Mouse (Mus musculus) lung, adult 2 months (tissue): ENCODE results near the gene Mfn2. TPM values are rescaled to one million over a fixed set of nuclear protein-coding genes. Genes with fewer than 3 reads are reported as not detected.
A peak's percentile ranks its signal among the peaks of the same experiment; 100 is the strongest.
"Not testable (repeated sequence)": the region's sequence is repeated elsewhere in the genome, so short reads cannot be mapped to it uniquely, and the experiment has no call there.

Experiments
- DNase-seq: peaks from one replicate; pipeline ENCODE4 v3.0.0; 2022
- H3K4me1 ChIP-seq: fragments of 200-500 bp; 2 replicates; pipeline ENCODE4 v1.6.1; 2011; ENCODE audit warnings: low read length; ENCODE audit not compliant: control insufficient read depth, insufficient read depth
- H3K4me3 ChIP-seq: fragments of 200-500 bp; replicated peaks from 2 replicates; pipeline ENCODE3; 2011; ENCODE audit warnings: low read depth, mild to moderate bottlenecking, control low read depth, low read length; ENCODE audit errors: extremely low read depth
- CTCF ChIP-seq: fragments of 200-500 bp; IDR thresholded peaks from 2 replicates; pipeline ENCODE4 v1.5.1; 2011; ENCODE audit warnings: mild to moderate bottlenecking, low read length, control low read depth; ENCODE audit not compliant: insufficient read depth
- POLR2A ChIP-seq: fragments of 200-500 bp; IDR thresholded peaks from 2 replicates; pipeline ENCODE4 v1.6.1; 2011; ENCODE audit warnings: low read depth, mild to moderate bottlenecking, control low read depth, low read length, borderline replicate concordance; ENCODE audit errors: extremely low read depth
- WGBS: fragments of 180-500 bp; shearing (Covaris S2); methylation state at CpG from one replicate; pipeline ENCODE4 v1.1.7; 2018; 5-methylcytosine and 5-hydroxymethylcytosine counted together
- polyA plus RNA-seq: library from polyadenylated mRNA; depleted of rRNA; stranded (reverse); fragments of >200 nt; gene quantifications from 2 replicates; pipeline ENCODE4 v1.2.3, GENCODE M21; 2012; rRNA removed

Mfn2 gene
- polyA plus RNA-seq, 1 experiment, result 52.2 TPM

GRCm38 (mm10) chr4:147848584-147848991 is 55.9 kb downstream of the Mfn2 start:
- WGBS, result 2% methylated on average over 4 of the region's 4 CpGs
- Histone ChIP-seq H3K4me3 (peak overlapping the region; percentile 94), H3K4me1 (peaks cover 4% of the 10 kb centered on the region; the same call in 1 of the 2 replicates)
- TF ChIP-seq CTCF, result no peak
- no peak for TF ChIP-seq POLR2A
- DNase-seq, result no peak

- TF ChIP-seq CTCF (no peak), POLR2A (no peak)
- WGBS, result 2% methylated on average over 23 of the region's 23 CpGs
- peak within 1 kb of the TSS; percentile 94 for H3K4me3 ChIP-seq
- H3K4me1 ChIP-seq, result peaks cover 4% of the 10 kb centered on the region; the same call in 1 of the 2 replicates
- peak; percentile 61 for DNase-seq
Observed at GRCm38 (mm10) chr4:147847614-147848583, 56.6 kb downstream of the Mfn2 start, which contains the start of gene Zfp933. Gene Zfp933, minus strand, starts transcription at chr4:147848366.

- Histone ChIP-seq H3K4me3 (no peak overlapping the region), H3K4me1 (no peaks in the 10 kb centered on the region)
- no peak for DNase-seq
- WGBS, result 98% methylated on average over 3 of the region's 3 CpGs
- TF ChIP-seq POLR2A, result no peak
- TF ChIP-seq CTCF, result no peak
Observed at GRCm38 (mm10) chr4:147842871-147843270, 61.6 kb downstream of the Mfn2 start.

GRCm38 (mm10) chr4:147839282-147839681 is 65.2 kb downstream of the Mfn2 start:
- not testable (repeated sequence) for H3K4me3 ChIP-seq, H3K4me1 ChIP-seq
- 99% methylated on average over 19 of the region's 26 CpGs for WGBS
- peak; percentile 14 for DNase-seq

- WGBS, result 97% methylated on average over 4 of the region's 4 CpGs
- no peak for DNase-seq
- Histone ChIP-seq H3K4me1 (no peaks in the 10 kb centered on the region), H3K4me3 (no peak overlapping the region)
- TF ChIP-seq CTCF (no peak), POLR2A (no peak)
Observed at GRCm38 (mm10) chr4:147824389-147824788, 80.1 kb downstream of the Mfn2 start.

Other genes with a start within 250 kb of the Mfn2 start
- gene Zfp534, start 202.2 kb downstream of the Mfn2 start, polyA plus RNA-seq, result not detected in 2 replicates
- gene Zfp984, start 94.9 kb downstream of the Mfn2 start, polyA plus RNA-seq, result 0.37 and 1.5 TPM in 2 replicates
- 0.67 and 1.1 TPM in 2 replicates for gene Zfp933, start 56.3 kb downstream of the Mfn2 start, polyA plus RNA-seq
- 45.1 and 70.3 TPM in 2 replicates for gene Miip, start 35.9 kb downstream of the Mfn2 start, polyA plus RNA-seq
- 0.84 and 1.9 TPM in 2 replicates for gene Fv1, start 35.7 kb downstream of the Mfn2 start, polyA plus RNA-seq
- 45.0 and 62.2 TPM in 2 replicates for gene Plod1, start 32.1 kb upstream of the Mfn2 start, polyA plus RNA-seq
- gene 2510039O18Rik, start 36.2 kb upstream of the Mfn2 start, polyA plus RNA-seq, result 84.1 and 97.5 TPM in 2 replicates
- not detected in 2 replicates for gene Nppb, start 81.1 kb upstream of the Mfn2 start, polyA plus RNA-seq
- gene Nppa, start 96.0 kb upstream of the Mfn2 start, polyA plus RNA-seq, result 31.3 and 55.1 TPM in 2 replicates
- 14.1 and 14.9 TPM in 2 replicates for gene Clcn6, start 134.1 kb upstream of the Mfn2 start, polyA plus RNA-seq
- gene Mthfr, start 134.4 kb upstream of the Mfn2 start, polyA plus RNA-seq, result 34.8 and 38.9 TPM in 2 replicates
- gene Agtrap, start 183.3 kb upstream of the Mfn2 start, polyA plus RNA-seq, result 50.1 and 56.8 TPM in 2 replicates
- gene Mad2l2, start 225.7 kb upstream of the Mfn2 start, polyA plus RNA-seq, result 26.9 and 30.8 TPM in 2 replicates
- gene Draxin, start 226.0 kb upstream of the Mfn2 start, polyA plus RNA-seq, result 0.15 and 0.59 TPM in 2 replicates
- gene Fbxo6, start 247.4 kb upstream of the Mfn2 start, polyA plus RNA-seq, result 64.5 and 84.4 TPM in 2 replicates